Mouse (Mus musculus): ENCODE results near the gene Gsap. TPM values are rescaled to one million over a fixed set of nuclear protein-coding genes. Genes with fewer than 3 reads are reported as not detected.
"Not testable (repeated sequence)": the region's sequence is repeated elsewhere in the genome, so short reads cannot be mapped to it uniquely, and the experiment has no call there.

The Gsap gene
- polyA plus RNA-seq, 1 experiment from 2014 or later = 3.6 TPM

DNA sequence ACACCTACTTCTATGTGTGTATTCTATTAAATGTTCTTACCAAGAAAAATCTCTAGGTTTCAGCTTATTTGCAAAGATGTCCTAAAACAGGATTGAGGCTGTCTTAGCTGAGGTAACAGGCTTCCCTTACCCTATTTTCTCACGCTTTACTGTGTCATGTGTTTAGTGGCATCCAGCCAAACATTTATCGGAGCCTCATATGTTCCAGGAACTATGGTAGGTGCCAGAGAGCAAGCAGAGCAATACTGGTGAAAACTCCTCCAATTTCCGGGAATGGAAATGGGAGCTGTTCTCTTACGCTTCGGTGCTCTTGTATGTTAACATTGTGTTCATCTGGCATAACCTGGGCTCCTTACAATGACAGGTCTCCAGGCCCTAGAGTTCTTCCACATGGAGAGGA is 145.6 kb downstream of the Gsap start:
- Histone ChIP-seq H3K9me3 (ENCODE audit: control insufficient read depth, low read length) (no peaks in the 10 kb centered on the region), H3K36me3 (ENCODE audit: control insufficient read depth, insufficient read depth, low read length) (no peaks in the 10 kb centered on the region), H3K9ac (ENCODE audit: low read depth, low read length) (no peak overlapping the region), H3K4me1 (ENCODE audit: control insufficient read depth, insufficient read depth, low read length) (0 out of 2 replicates have a peak, but pooled peaks cover 6% of the 10 kb centered on the region), H3K27ac (replicated peaks; ENCODE audit: low read depth, low read length) (no peak overlapping the region), H3K4me3 (ENCODE audit: low read depth, low read length) (no peak overlapping the region), H3K27me3 (replicated peaks; ENCODE audit: control insufficient read depth, insufficient read depth, low read length) (no peaks in the 10 kb centered on the region), H3K4me2 (ENCODE audit: low read depth, low read length) (no peak overlapping the region)
- DNase-seq (ENCODE audit: low spot score) (peak; percentile 55), ATAC-seq (ENCODE audit: low read depth) (0 out of 2 replicates have a peak, but pooled peaks have one; percentile 26)
- WGBS = 72% methylated on average over 5 of the region's 5 CpGs

DNA sequence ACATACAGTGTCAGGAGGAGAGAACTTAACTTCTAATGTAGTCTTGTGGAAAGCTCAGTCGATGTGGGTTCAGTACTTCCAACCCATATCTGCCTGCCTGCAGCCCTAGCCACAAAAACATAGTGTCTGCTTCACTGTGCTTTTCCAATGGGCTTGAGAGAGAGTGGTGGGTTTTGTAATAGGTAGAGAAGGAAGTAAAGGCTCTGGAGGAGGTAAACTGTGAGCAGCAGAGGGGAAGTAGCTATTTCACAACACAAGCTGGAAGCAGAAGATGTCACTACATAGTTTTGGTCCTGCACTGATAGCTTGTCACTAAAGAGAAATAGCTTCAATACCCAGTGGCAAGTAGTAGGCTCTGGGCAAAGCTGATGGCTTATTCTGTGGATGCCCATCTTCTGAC is 146.1 kb downstream of the Gsap start:
- Histone ChIP-seq H3K36me3 (ENCODE audit: control insufficient read depth, insufficient read depth, low read length) (no peaks in the 10 kb centered on the region), H3K27ac (replicated peaks; ENCODE audit: low read depth, low read length) (no peak overlapping the region), H3K4me1 (ENCODE audit: control insufficient read depth, insufficient read depth, low read length) (0 out of 2 replicates have a peak, but pooled peaks cover 6% of the 10 kb centered on the region), H3K9ac (ENCODE audit: low read depth, low read length) (no peak overlapping the region), H3K9me3 (ENCODE audit: control insufficient read depth, low read length) (no peaks in the 10 kb centered on the region), H3K4me3 (ENCODE audit: low read depth, low read length) (no peak overlapping the region), H3K27me3 (replicated peaks; ENCODE audit: control insufficient read depth, insufficient read depth, low read length) (no peaks in the 10 kb centered on the region), H3K4me2 (ENCODE audit: low read depth, low read length) (no peak overlapping the region)
- no peak for DNase-seq (ENCODE audit: low spot score)
- WGBS = 76% methylated on average over 1 of the region's 1 CpGs
- ATAC-seq (ENCODE audit: low read depth) = no peak

- not testable (repeated sequence) for H3K4me1 ChIP-seq (ENCODE audit: control insufficient read depth, insufficient read depth, low read length); H3K27me3 ChIP-seq (replicated peaks; ENCODE audit: control insufficient read depth, insufficient read depth, low read length); H3K4me2 ChIP-seq (ENCODE audit: low read depth, low read length); H3K9me3 ChIP-seq (ENCODE audit: control insufficient read depth, low read length); H3K9ac ChIP-seq (ENCODE audit: low read depth, low read length); ATAC-seq (ENCODE audit: low read depth); H3K27ac ChIP-seq (replicated peaks; ENCODE audit: low read depth, low read length); H3K4me3 ChIP-seq (ENCODE audit: low read depth, low read length); H3K36me3 ChIP-seq (ENCODE audit: control insufficient read depth, insufficient read depth, low read length); DNase-seq (ENCODE audit: low spot score)
Measured at GRCm38 (mm10) chr5:21342265-21342664, 156.2 kb downstream of the Gsap start.

- DNase-seq (ENCODE audit: low spot score) (no peak), ATAC-seq (ENCODE audit: low read depth) (no peak)
- Histone ChIP-seq H3K36me3 (ENCODE audit: control insufficient read depth, insufficient read depth, low read length) (no peaks in the 10 kb centered on the region), H3K9me3 (ENCODE audit: control insufficient read depth, low read length) (no peaks in the 10 kb centered on the region), H3K4me1 (ENCODE audit: control insufficient read depth, insufficient read depth, low read length) (no peaks in the 10 kb centered on the region), H3K27me3 (replicated peaks; ENCODE audit: control insufficient read depth, insufficient read depth, low read length) (no peaks in the 10 kb centered on the region), H3K4me3 (ENCODE audit: low read depth, low read length) (no peak overlapping the region), H3K27ac (replicated peaks; ENCODE audit: low read depth, low read length) (no peak overlapping the region), H3K4me2 (ENCODE audit: low read depth, low read length) (no peak overlapping the region), H3K9ac (ENCODE audit: low read depth, low read length) (no peak overlapping the region)
- WGBS = 72% methylated on average over 7 of the region's 7 CpGs
Measured at GRCm38 (mm10) chr5:21348366-21348765, 162.3 kb downstream of the Gsap start.

- Histone ChIP-seq H3K9me3 (ENCODE audit: control insufficient read depth, low read length) (no peaks in the 10 kb centered on the region), H3K27me3 (replicated peaks; ENCODE audit: control insufficient read depth, insufficient read depth, low read length) (no peaks in the 10 kb centered on the region), H3K36me3 (ENCODE audit: control insufficient read depth, insufficient read depth, low read length) (no peaks in the 10 kb centered on the region), H3K27ac (replicated peaks; ENCODE audit: low read depth, low read length) (no peak overlapping the region), H3K9ac (ENCODE audit: low read depth, low read length) (no peak overlapping the region), H3K4me3 (ENCODE audit: low read depth, low read length) (no peak overlapping the region), H3K4me2 (ENCODE audit: low read depth, low read length) (no peak overlapping the region), H3K4me1 (ENCODE audit: control insufficient read depth, insufficient read depth, low read length) (peaks cover 4% of the 10 kb centered on the region; the same call in 1 of the 2 replicates)
- ATAC-seq (ENCODE audit: low read depth) (no peak), DNase-seq (ENCODE audit: low spot score) (no peak)
Measured at GRCm38 (mm10) chr5:21351678-21352077, 165.6 kb downstream of the Gsap start.

DNA sequence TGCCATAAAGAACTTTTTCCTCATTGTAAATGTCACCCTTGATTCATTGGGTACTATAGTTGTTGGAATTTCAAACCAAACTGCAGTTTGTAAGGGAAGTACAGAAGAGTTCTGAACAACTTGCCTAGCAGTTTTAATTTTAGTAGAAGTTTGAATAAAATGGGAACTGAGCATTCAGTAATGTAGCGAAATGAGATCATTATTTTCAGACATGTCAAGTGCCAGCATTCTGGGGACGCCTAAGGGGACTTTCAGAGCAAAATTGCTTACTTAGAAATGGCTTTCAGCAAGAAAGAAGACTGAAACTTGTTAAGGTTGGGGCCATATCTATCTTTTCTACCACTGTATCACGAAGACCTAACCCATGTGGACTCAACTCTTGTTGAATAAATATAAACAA is 172.6 kb downstream of the Gsap start:
- H3K9ac ChIP-seq (ENCODE audit: low read depth, low read length) = no peak overlapping the region
- H3K4me2 ChIP-seq (ENCODE audit: low read depth, low read length) = no peak overlapping the region
- H3K27ac ChIP-seq (replicated peaks; ENCODE audit: low read depth, low read length) = no peak overlapping the region
- H3K4me3 ChIP-seq (ENCODE audit: low read depth, low read length) = no peak overlapping the region
- DNase-seq (ENCODE audit: low spot score) (no peak), ATAC-seq (ENCODE audit: low read depth) (no peak)
- WGBS = 78% methylated on average over 3 of the region's 3 CpGs
- H3K36me3 ChIP-seq (ENCODE audit: control insufficient read depth, insufficient read depth, low read length) = no peaks in the 10 kb centered on the region
- no peaks in the 10 kb centered on the region for H3K9me3 ChIP-seq (ENCODE audit: control insufficient read depth, low read length)
- no peaks in the 10 kb centered on the region for H3K27me3 ChIP-seq (replicated peaks; ENCODE audit: control insufficient read depth, insufficient read depth, low read length)
- peaks cover 4% of the 10 kb centered on the region; the same call in 1 of the 2 replicates for H3K4me1 ChIP-seq (ENCODE audit: control insufficient read depth, insufficient read depth, low read length)

DNA sequence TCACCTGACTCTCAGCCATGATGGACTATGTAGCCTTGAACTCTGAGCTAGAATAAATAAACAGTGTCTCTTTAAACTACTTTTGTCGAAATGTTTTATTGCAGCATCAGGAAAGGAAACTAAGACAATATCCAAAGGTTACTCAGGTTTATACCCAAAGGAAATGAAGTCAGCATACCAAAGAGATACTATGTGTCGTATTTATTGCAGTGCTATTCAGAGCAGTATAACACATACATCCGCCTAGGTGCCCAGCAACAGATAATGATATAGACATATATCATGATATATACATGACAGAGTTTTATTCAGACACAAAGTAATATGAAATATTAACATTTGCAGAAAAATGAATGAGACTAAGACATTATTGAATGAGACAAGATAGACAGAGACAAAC is 177.3 kb downstream of the Gsap start:
- no peaks in the 10 kb centered on the region for H3K27me3 ChIP-seq (replicated peaks; ENCODE audit: control insufficient read depth, insufficient read depth, low read length)
- no peaks in the 10 kb centered on the region for H3K36me3 ChIP-seq (ENCODE audit: control insufficient read depth, insufficient read depth, low read length)
- H3K27ac ChIP-seq (replicated peaks; ENCODE audit: low read depth, low read length) = no peak overlapping the region
- H3K4me2 ChIP-seq (ENCODE audit: low read depth, low read length) = no peak overlapping the region
- H3K9me3 ChIP-seq (ENCODE audit: control insufficient read depth, low read length) = no peaks in the 10 kb centered on the region
- no peak overlapping the region for H3K4me3 ChIP-seq (ENCODE audit: low read depth, low read length)
- ATAC-seq (ENCODE audit: low read depth) = no peak
- H3K4me1 ChIP-seq (ENCODE audit: control insufficient read depth, insufficient read depth, low read length) = no peaks in the 10 kb centered on the region
- no peak for DNase-seq (ENCODE audit: low spot score)
- no peak overlapping the region for H3K9ac ChIP-seq (ENCODE audit: low read depth, low read length)
- WGBS = 82% methylated on average over 3 of the region's 3 CpGs

Other genes starting within 250 kb of the Gsap start
- gene Rsbn1l, start 229.9 kb upstream of the Gsap start, polyA plus RNA-seq (2014; fragmentation: Nextera tagmentation; extraction: Ambion mirVana) = 5.2 and 5.5 TPM in 2 replicates
- gene Ptpn12, start 130.3 kb upstream of the Gsap start, polyA plus RNA-seq (2014; fragmentation: Nextera tagmentation; extraction: Ambion mirVana) = 26.1 and 30.0 TPM in 2 replicates
- gene Fgl2, start 186.4 kb downstream of the Gsap start, polyA plus RNA-seq (2014; fragmentation: Nextera tagmentation; extraction: Ambion mirVana) = 4.1 and 4.5 TPM in 2 replicates
- gene Ccdc146, start 238.4 kb downstream of the Gsap start, polyA plus RNA-seq (2014; fragmentation: Nextera tagmentation; extraction: Ambion mirVana) = 0.60 and 2.8 TPM in 2 replicates
- gene Fam185a, start 238.7 kb downstream of the Gsap start, polyA plus RNA-seq (2014; fragmentation: Nextera tagmentation; extraction: Ambion mirVana) = 6.3 and 6.6 TPM in 2 replicates